Mouse (Mus musculus): ENCODE results near the gene 2310007B03Rik. TPM values are rescaled to one million over a fixed set of nuclear protein-coding genes. Genes with fewer than 3 reads are reported as not detected.

Gene 2310007B03Rik
- polyA plus RNA-seq, 1 experiment from 2014 or later = 0.54 TPM

DNA sequence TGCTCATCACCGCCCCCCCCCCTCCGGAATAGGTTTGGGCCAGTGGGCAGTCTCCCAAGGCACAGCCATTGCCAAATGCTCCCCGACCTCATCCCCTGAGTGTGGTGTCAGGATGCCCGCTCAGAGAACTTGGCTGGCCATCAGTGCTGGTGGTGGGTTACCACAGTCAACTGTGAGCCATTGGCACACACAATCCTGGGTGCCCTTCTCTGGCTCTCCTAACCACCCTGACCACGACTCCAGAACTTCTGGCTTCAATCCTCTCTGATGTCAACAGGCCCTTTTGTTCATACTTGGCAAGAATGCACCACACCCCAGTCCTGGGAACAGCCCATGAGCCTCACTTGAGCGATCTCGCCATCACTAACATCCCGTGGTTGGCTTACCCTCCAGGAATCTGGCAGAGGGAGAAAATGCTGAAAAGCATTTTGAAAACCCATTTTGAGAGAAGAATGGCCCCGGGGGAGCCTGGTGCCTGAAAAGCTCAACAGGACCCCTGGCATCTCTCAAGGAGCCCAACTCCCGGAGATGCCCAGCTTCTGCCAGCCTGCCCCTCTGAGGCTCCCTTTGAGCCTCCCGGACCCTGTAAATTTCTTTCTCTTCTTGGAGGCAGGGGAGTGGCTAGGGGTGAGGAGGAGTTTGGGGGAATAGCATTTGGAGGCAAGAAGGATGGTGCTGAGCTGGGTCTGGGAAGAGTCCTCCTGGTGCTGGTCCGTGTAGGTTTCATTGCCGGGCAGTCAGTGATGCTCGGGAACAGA, 23.5 kb upstream of the 2310007B03Rik start:
- 65% methylated on average over 14 of the region's 14 CpGs for WGBS
- H3K9me3 ChIP-seq (ENCODE audit: control insufficient read depth, low read length) = no peaks in the 10 kb centered on the region
- no peak overlapping the region for H3K4me3 ChIP-seq (ENCODE audit: low read length)
- H3K4me1 ChIP-seq (ENCODE audit: control insufficient read depth, insufficient read depth, low read depth, low read length) = no peaks in the 10 kb centered on the region; the same call in 1 of the 2 replicates
- no peak overlapping the region; the same call in 1 of the 2 replicates for H3K27ac ChIP-seq (ENCODE audit: low read depth, low read length)
- peaks cover 2% of the 10 kb centered on the region; the same call in 1 of the 2 replicates for H3K27me3 ChIP-seq (replicated peaks; ENCODE audit: control insufficient read depth, insufficient read depth, low read length)
- no peak overlapping the region for H3K4me2 ChIP-seq (ENCODE audit: low read length)
- H3K36me3 ChIP-seq (ENCODE audit: control insufficient read depth, insufficient read depth, low read length) = no peaks in the 10 kb centered on the region
- peak; percentile 89 for ATAC-seq
- H3K9ac ChIP-seq (ENCODE audit: low read depth, low read length) = no peak overlapping the region

DNA sequence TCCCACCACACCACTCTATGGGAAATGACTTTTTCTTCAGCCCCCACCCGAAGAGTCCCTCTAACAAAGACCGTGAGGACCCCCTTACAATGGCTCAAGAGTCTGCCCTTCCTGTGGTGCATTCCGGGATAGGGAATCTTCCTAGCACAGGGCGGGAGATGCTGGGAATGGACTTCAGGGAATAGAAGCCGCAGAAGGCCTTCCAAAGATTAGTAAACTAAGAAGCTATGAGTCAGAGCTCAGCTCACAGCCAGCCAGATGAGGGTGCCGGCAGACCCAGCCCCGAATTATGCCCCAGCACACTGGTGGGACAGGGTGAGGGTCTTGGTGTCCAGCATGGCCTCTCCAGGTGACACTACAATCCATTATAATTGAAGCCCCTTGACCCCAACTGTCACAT, 21.5 kb upstream of the 2310007B03Rik start:
- no peak overlapping the region for H3K9ac ChIP-seq (ENCODE audit: low read depth, low read length)
- no peaks in the 10 kb centered on the region for H3K9me3 ChIP-seq (ENCODE audit: control insufficient read depth, low read length)
- ATAC-seq = no peak
- H3K4me3 ChIP-seq (ENCODE audit: low read length) = no peak overlapping the region
- H3K4me2 ChIP-seq (ENCODE audit: low read length) = no peak overlapping the region
- H3K36me3 ChIP-seq (ENCODE audit: control insufficient read depth, insufficient read depth, low read length) = no peaks in the 10 kb centered on the region
- 96% methylated on average over 7 of the region's 7 CpGs for WGBS
- no peaks in the 10 kb centered on the region; the same call in 1 of the 2 replicates for H3K4me1 ChIP-seq (ENCODE audit: control insufficient read depth, insufficient read depth, low read depth, low read length)
- H3K27ac ChIP-seq (ENCODE audit: low read depth, low read length) = no peak overlapping the region
- no peaks in the 10 kb centered on the region for H3K27me3 ChIP-seq (replicated peaks; ENCODE audit: control insufficient read depth, insufficient read depth, low read length)

DNA sequence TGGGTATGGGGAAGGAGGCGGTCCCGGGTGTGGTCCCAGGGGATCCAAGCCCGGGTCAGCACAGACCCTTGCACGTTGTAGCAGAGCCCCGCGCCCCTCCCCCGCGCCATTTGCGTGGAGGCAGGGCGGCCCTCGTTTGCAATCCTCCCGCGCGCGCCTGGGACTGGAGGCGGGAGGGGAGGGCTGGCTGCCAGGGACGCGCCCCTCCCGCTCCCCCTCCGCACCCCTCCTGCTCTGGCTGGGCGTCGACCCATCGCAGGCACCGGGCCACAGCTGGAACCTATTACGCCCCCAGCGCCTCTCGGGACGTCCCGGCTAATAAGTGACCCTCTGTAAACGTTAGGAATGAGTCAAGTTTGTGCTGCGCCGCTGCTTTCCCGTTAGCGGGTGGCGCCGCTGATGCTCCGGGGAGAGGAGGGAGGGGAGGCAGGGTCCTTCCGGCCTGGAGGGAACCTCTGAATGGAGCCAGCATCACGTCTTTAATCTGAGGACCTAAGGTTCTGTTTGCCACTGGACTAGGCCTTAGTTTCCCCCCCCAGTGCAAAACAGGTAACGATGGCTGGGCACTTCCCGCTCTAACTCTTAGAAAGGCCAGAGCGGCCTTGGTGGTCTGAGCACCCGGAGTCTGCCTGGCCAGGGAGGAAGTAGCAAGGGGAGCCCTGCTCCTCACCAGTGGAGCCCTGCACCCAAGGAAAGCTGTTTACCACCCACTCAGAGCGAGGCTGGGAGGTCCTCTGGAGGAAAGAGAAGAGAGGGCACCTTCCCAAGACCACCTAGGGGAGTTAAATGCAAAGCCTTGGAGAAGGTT, 16.0 kb upstream of the 2310007B03Rik start:
- Histone ChIP-seq H3K27me3 (replicated peaks; ENCODE audit: control insufficient read depth, insufficient read depth, low read length) (no peaks in the 10 kb centered on the region), H3K27ac (ENCODE audit: low read depth, low read length) (no peak overlapping the region), H3K9ac (ENCODE audit: low read depth, low read length) (peak overlapping the region; percentile 70), H3K9me3 (ENCODE audit: control insufficient read depth, low read length) (no peaks in the 10 kb centered on the region), H3K36me3 (ENCODE audit: control insufficient read depth, insufficient read depth, low read length) (no peaks in the 10 kb centered on the region), H3K4me3 (ENCODE audit: low read length) (peak overlapping the region; percentile 48), H3K4me1 (ENCODE audit: control insufficient read depth, insufficient read depth, low read depth, low read length) (peaks cover 10% of the 10 kb centered on the region), H3K4me2 (ENCODE audit: low read length) (peak overlapping the region; percentile 97)
- peak; percentile 63 for ATAC-seq
- WGBS = 4% methylated on average over 37 of the region's 44 CpGs

DNA sequence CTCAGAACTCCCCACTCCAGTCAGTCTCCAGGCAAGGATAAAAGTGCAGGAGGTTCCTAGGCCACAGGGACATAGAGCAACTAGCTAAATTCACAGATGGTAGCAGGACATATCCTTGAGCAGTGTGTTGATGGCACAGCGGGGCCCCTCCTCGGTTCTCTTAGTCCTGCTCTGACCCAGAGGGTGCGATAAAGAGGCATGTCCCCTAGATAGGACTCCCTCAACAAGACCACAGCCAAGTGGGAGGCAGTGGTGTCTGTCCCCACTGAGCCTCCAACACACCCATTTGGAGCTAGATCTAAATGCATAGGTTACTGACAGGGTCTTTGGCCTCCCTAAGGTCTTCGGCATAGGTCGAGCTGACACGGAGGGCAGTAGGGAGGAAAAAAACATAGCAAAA, 15.1 kb upstream of the 2310007B03Rik start:
- Histone ChIP-seq H3K36me3 (ENCODE audit: control insufficient read depth, insufficient read depth, low read length) (no peaks in the 10 kb centered on the region), H3K27me3 (replicated peaks; ENCODE audit: control insufficient read depth, insufficient read depth, low read length) (no peaks in the 10 kb centered on the region), H3K9ac (ENCODE audit: low read depth, low read length) (no peak overlapping the region), H3K4me3 (ENCODE audit: low read length) (no peak overlapping the region), H3K4me1 (ENCODE audit: control insufficient read depth, insufficient read depth, low read depth, low read length) (peaks cover 10% of the 10 kb centered on the region), H3K9me3 (ENCODE audit: control insufficient read depth, low read length) (no peaks in the 10 kb centered on the region), H3K4me2 (ENCODE audit: low read length) (peak overlapping the region; percentile 97), H3K27ac (ENCODE audit: low read depth, low read length) (no peak overlapping the region)
- ATAC-seq = peak; percentile 27; the same call in 1 of the 2 replicates
- WGBS = 25% methylated on average over 6 of the region's 6 CpGs

DNA sequence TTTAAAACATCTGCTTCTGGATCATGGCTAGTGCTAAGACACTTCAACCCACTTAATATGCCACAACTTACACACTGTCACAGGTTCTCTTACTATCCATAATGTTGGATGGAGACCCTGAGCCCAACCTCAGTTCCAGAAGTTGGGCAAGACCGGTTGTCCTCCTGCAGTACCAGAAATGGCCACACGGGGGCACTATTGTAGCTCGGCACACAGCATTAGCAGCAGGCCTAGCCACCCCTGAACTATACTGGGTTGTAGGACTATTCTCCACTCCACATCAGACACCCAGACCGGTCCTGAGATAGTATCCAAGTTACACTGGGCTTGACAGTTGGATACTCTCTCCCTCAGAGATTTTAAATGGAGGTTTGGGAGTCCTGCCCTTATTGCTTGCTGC, 13.7 kb upstream of the 2310007B03Rik start:
- WGBS = 0% methylated on average over 4 of the region's 4 CpGs
- Histone ChIP-seq H3K4me1 (ENCODE audit: control insufficient read depth, insufficient read depth, low read depth, low read length) (peaks cover 10% of the 10 kb centered on the region), H3K27ac (ENCODE audit: low read depth, low read length) (no peak overlapping the region), H3K4me2 (ENCODE audit: low read length) (no peak overlapping the region), H3K27me3 (replicated peaks; ENCODE audit: control insufficient read depth, insufficient read depth, low read length) (no peaks in the 10 kb centered on the region), H3K36me3 (ENCODE audit: control insufficient read depth, insufficient read depth, low read length) (no peaks in the 10 kb centered on the region), H3K9ac (ENCODE audit: low read depth, low read length) (no peak overlapping the region), H3K9me3 (ENCODE audit: control insufficient read depth, low read length) (no peaks in the 10 kb centered on the region), H3K4me3 (ENCODE audit: low read length) (no peak overlapping the region)
- peak; percentile 77 for ATAC-seq

DNA sequence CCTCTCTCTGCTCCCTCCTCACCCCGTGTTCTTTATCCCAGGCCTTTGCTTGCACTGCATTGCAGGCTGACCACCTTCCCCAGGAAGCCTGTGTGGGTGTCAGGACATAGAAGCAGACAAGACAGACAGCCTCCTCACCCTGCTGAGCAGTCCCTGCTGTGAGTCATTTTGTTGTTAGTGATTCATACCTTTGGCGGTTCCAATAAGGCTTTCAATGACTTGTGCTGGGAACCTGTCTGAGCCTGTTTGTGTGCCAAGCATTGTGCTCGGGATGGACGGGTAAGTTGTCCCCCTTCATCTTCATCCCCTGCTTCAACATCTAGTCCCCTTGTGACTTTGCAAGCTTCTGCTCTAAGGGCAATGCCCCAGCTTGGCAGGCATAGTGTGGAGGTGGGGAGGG, 12.9 kb upstream of the 2310007B03Rik start:
- no peak overlapping the region for H3K4me3 ChIP-seq (ENCODE audit: low read length)
- H3K9me3 ChIP-seq (ENCODE audit: control insufficient read depth, low read length) = no peaks in the 10 kb centered on the region
- no peaks in the 10 kb centered on the region for H3K27me3 ChIP-seq (replicated peaks; ENCODE audit: control insufficient read depth, insufficient read depth, low read length)
- no peaks in the 10 kb centered on the region for H3K36me3 ChIP-seq (ENCODE audit: control insufficient read depth, insufficient read depth, low read length)
- WGBS = 60% methylated on average over 4 of the region's 4 CpGs
- H3K27ac ChIP-seq (ENCODE audit: low read depth, low read length) = no peak overlapping the region
- H3K4me2 ChIP-seq (ENCODE audit: low read length) = no peak overlapping the region
- ATAC-seq = no peak
- peaks cover 10% of the 10 kb centered on the region for H3K4me1 ChIP-seq (ENCODE audit: control insufficient read depth, insufficient read depth, low read depth, low read length)
- no peak overlapping the region for H3K9ac ChIP-seq (ENCODE audit: low read depth, low read length)

DNA sequence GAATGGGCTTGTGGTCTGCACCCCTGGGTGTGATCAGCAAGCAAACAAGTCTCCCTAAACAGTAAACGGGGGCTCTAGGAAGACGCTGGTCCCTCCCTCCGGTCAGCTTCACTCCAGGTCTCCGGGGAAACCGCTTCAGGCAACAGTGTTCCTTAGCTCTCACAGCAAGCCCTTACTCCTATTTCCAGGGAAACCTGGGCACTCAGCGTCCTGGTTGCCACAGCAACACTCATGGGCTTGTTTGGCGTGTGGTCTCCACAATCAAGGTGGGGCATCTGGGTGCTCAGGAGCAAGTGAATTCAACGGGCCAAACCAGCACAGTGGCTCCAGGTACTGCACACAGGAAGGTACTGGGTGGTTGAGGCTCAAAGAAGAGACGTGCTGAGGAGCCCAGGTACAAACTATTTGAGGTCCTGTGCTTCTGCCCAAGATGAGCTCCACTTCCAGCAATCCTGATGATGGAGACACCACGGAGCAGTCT, 7.6 kb upstream of the 2310007B03Rik start, which contains the start of gene Crocc2:
TSS of gene Crocc2 (plus strand) at position 431 of the 481 bp plus-strand sequence.
- Histone ChIP-seq H3K27ac (ENCODE audit: low read depth, low read length) (no peak within 1 kb of the TSS), H3K4me3 (ENCODE audit: low read length) (no peak within 1 kb of the TSS), H3K9me3 (ENCODE audit: control insufficient read depth, low read length) (no peaks in the 10 kb centered on the region), H3K36me3 (ENCODE audit: control insufficient read depth, insufficient read depth, low read length) (no peaks in the 10 kb centered on the region), H3K27me3 (replicated peaks; ENCODE audit: control insufficient read depth, insufficient read depth, low read length) (no peaks in the 10 kb centered on the region), H3K9ac (ENCODE audit: low read depth, low read length) (no peak within 1 kb of the TSS), H3K4me2 (ENCODE audit: low read length) (no peak within 1 kb of the TSS), H3K4me1 (ENCODE audit: control insufficient read depth, insufficient read depth, low read depth, low read length) (no peaks in the 10 kb centered on the region)
- no peak for ATAC-seq
- 41% methylated on average over 10 of the region's 10 CpGs for WGBS

DNA sequence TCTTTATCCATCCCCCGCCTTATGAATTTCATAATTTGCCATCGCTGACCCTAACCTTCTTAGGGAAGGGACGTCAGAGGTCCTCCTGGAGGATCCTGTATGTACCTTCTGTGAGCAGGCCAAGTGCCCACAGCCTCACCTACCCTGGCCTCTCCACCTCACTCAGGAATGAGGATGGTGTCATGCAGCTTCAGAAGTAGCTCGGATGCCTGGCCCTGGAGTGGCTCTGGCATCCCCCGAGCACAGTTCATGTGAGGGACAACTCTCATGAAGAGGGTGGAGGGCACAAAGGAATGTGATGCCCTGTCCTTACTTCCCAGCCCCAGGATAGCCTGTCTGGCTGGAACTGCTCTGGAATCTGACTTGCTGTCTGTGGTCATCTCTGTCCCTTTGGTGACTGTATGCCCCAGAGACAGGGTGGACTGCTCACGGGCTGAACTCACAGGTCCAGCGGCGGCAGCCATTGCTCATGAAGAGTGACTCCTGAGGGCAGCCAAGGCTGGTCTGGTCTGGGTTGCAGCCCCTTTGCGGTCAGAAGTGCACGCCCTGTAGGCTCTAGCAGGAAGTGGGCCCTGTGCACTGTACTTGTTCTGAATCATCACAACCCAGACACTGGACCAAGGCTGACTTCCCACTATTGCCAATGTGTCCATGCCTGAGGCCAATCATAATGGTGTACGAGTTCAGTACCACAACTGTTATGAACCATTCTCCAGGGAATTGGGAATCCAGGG, 5.8 kb upstream of the 2310007B03Rik start:
- Histone ChIP-seq H3K36me3 (ENCODE audit: control insufficient read depth, insufficient read depth, low read length) (no peaks in the 10 kb centered on the region), H3K9me3 (ENCODE audit: control insufficient read depth, low read length) (no peaks in the 10 kb centered on the region), H3K4me1 (ENCODE audit: control insufficient read depth, insufficient read depth, low read depth, low read length) (no peaks in the 10 kb centered on the region), H3K4me3 (ENCODE audit: low read length) (no peak overlapping the region), H3K4me2 (ENCODE audit: low read length) (no peak overlapping the region), H3K27ac (ENCODE audit: low read depth, low read length) (no peak overlapping the region), H3K9ac (ENCODE audit: low read depth, low read length) (no peak overlapping the region), H3K27me3 (replicated peaks; ENCODE audit: control insufficient read depth, insufficient read depth, low read length) (no peaks in the 10 kb centered on the region)
- WGBS = 88% methylated on average over 11 of the region's 11 CpGs
- ATAC-seq = no peak

Measured in hindbrain, embryonic 16.5 days (tissue).